Mouse (Mus musculus): ENCODE measurements around the gene Jam2. TPM values are rescaled to one million over a fixed set of nuclear protein-coding genes. Genes with fewer than 3 reads are reported as not detected.

Gene Jam2
- 0.17 TPM in 1 of 2 replicates, not detected in the other for total RNA-seq (2015)
- total RNA-seq (2017), result 0.88 TPM in 1 of 2 replicates, not detected in the other

- peak; percentile 67 for ATAC-seq (replicated peaks; ENCODE audit: poor library complexity)
These were observed at the start of gene Jam2 for GRCm38 (mm10) chr16:84774003-84774703. Gene Jam2 (plus strand): TSS chr16:84774123.

DNA sequence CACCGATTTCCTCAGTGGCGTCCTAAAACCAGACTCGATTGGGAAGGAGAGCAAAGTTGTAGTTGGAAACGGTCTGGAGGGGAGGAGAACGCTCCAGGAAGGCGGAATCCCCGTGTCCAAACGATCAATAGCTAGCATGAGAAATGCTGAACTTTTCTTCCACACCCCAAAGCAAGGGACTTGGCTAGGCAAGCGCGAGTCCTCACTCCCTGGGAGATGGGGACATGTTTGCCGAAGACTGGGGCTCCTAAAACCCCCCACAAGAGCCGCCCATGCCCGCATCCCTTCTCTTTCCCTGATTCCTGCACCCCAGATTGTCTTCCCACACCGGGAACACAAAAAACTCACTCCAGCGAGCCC is 39.1 kb upstream of the Jam2 start:
- peak; percentile 19 for ATAC-seq (replicated peaks; ENCODE audit: poor library complexity)

DNA sequence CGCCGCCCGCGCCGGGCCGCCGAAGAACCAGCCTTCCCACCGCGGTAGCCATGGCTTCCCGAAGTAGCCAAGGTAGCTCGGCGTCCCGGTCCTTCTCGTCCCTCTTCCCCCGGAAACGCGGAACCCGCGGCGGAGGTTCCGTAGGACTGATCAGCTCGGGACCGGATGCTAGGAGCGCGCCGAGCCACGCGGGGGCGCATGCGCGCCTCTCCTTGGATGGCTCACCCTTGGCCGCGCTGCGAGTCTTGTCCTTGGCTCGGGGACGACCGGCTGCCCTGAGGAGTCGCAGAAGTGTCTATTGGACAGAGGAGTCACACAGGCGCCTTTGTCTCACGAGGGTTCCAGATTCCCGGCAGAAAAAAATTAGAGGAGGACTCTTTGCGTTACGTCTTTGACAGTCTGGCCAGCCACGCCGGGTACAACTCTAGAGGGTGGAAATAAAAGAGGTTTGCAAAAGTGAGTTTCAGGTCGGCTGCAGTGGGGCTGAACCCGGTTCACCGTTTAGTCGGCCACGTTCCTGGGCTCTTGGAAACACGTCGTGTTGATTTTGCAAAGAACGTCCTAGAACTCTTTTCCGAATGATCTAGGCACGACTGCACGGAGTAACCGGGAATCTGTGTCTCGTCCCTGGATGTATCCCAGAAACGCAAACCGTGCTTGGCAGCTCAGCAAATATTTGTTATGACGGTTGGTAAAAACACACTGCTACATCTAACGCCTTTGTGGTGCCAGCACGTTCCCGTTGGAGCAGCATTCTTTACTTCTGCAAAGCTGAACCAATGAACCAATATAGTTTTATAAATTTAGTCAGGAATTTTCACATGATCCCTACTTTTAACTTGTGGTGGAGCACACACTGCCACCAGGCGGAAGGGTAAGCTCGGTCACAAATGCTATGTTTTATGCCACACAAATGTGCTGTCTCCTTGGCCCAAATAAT is 38.5 kb upstream of the Jam2 start, which contains the start of gene Mrpl39:
Mrpl39 (minus strand) TSS at position 577 of the 940 bp plus-strand sequence.
- ATAC-seq (replicated peaks; ENCODE audit: poor library complexity), result peak; percentile 92

- peak; percentile 22; the same call in 1 of the 2 replicates for ATAC-seq (replicated peaks; ENCODE audit: poor library complexity)
These were observed 36.6 kb upstream of the Jam2 start for GRCm38 (mm10) chr16:84737358-84737757.

DNA sequence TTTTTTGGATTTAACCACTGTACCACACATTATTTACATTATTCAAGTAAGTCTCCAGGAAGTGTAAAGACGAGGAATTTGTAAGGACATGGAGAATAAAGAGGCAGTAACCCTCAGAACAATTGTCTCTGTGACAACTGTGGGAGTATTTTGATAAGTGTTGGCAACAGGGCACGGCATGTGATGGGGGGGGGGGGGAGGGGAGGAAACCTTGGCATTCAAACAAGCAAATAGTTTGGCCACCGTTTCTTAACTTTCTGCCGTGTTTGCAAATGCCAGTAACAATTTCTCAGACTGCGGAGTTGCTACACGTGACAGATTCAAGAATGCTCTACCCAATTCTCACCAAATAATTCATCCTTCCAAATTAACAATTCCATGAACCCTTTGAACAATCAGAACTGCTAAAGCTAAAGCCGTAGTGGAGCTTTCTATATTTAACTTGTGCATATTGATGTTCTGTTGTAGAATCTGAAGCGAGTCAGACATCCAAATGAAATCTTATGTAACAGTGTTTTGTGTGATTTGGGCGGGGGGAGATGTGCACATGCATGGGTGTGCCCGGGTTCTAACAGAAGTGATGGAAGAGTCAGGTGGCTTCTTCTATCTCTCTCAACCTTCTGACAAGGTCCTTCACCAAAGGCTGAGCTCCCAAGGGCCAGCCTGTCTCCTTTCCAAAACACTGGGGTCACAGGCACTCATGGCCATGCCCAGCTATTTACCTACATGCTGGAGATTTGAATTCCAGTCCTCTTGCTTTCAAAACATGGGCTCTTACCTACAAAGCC is 29.0 kb upstream of the Jam2 start:
- ATAC-seq (replicated peaks; ENCODE audit: poor library complexity), result no peak

GRCm38 (mm10) chr16:84745721-84746306 is 28.1 kb upstream of the Jam2 start:
- ATAC-seq (replicated peaks; ENCODE audit: poor library complexity), result no peak

GRCm38 (mm10) chr16:84767956-84768355 is 6.0 kb upstream of the Jam2 start:
- no peak for ATAC-seq (replicated peaks; ENCODE audit: poor library complexity)

GRCm38 (mm10) chr16:84769182-84769581 is 4.7 kb upstream of the Jam2 start:
- no peak for ATAC-seq (replicated peaks; ENCODE audit: poor library complexity)

GRCm38 (mm10) chr16:84769619-84770464 is 4.1 kb upstream of the Jam2 start:
- no peak for ATAC-seq (replicated peaks; ENCODE audit: poor library complexity)

GRCm38 (mm10) chr16:84770891-84771290 is 3.0 kb upstream of the Jam2 start:
- ATAC-seq (replicated peaks; ENCODE audit: poor library complexity), result no peak

DNA sequence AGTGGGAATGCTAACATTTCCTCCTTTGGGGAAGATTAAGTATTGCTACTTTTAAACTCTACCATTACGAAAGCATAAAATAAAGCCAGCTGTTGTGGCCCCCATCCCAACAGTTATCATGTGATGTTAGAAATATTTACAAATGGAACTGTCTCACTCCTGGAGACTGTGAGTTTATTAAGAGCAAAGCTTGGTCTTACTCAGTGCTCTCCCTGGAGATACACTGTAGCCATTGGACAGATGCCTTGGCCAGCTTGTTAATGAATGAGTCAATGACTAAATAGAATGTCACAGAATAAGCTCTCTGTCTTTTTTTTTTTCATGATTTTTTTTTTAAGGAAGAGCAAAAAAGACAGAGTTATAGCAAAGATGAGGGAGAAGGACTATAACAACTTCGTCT is 2.5 kb upstream of the Jam2 start:
- no peak for ATAC-seq (replicated peaks; ENCODE audit: poor library complexity)

DNA sequence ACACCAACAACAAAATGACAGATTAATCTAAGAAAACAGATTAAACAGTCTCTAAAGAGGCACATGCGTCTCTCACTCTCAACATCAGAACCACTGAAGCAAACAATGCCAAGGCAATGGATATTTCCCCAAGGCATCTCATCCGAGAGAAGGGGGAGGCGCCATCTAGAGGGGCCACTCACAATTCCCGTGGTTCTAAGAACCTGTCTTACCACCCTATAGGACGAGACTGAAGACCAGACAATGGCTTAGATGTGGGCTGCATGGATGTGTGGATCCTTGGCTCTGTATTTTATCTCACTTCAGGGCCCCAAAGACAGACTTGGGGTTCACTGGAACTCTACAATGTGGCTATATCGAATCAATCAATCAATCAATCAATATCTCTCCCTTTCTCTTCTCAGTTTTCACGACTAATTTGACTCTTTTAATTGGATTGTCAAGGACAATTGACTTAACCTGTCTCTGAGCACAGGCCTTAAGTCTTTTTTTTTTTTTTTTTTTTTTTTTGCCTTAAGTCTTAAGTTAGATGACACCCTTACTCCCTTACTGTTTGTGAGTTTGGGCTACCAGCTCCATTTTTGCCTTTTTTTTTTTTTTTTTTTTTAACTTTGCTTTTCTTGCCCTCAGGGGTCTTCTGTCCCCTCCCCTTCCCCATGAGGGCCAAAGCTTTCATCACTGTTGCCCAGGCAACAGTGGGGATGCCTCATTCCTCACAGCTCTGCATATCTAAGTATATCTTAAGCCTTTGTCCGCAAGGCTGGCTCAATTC is 1.2 kb upstream of the Jam2 start:
- no peak for ATAC-seq (replicated peaks; ENCODE audit: poor library complexity)

- no peak for ATAC-seq (replicated peaks; ENCODE audit: poor library complexity)
These were observed 558 bp upstream of the Jam2 start for GRCm38 (mm10) chr16:84773268-84773861.

GRCm38 (mm10) chr16:84774761-84775231 is 873 bp downstream of the Jam2 start:
- ATAC-seq (replicated peaks; ENCODE audit: poor library complexity), result peak; percentile 45

DNA sequence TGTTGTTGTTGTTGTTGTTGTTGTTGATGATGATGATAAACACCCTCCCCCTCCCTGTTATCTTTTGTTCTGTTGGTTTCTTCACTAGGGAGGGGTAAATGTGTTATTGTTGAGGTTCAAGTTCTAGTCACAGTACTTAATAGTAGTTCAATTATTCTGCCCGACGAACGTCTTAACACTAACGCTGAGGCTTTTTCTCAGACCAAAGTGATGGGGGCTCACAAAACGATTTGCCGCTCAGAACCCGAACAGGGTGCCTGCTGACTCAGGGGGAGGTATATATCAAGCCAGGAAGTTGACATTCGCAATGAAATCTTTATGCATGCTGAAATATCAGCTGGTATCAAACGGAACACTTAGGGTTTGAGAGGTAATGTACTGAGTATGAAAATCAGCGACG is 1.4 kb downstream of the Jam2 start:
- ATAC-seq (replicated peaks; ENCODE audit: poor library complexity), result no peak

DNA sequence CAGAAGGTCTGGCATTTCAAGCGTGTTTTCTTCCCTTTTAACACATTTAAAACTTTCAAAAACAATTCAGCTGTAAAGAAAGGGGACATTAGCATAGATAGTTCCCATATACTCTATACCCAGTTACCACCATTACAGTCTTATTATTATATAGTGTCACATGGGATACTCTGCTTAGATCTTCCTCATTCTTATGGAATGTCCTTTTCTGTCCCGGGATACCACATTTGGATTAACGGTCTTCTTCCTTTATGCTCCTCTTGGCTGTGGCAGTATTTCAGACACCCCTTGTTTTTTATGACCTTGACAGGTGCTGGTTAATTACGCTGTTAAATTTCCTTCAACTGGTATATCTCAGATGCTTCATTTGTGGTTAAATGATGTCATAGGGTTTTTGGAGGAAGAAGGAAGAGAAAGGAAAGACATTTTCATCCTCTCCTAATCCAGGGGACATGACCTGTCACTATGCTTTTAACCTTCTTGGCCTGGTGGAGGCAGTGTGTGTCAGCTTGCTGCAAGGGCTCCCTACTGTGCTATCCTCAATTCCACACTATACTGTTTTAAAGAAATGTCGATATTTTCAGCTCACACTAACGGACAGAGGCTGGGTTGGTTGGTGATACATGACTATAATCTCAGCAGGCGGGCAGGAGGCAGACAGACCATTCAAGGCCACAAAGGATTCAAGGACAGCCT is 2.3 kb downstream of the Jam2 start:
- peak; percentile 41 for ATAC-seq (replicated peaks; ENCODE audit: poor library complexity)

DNA sequence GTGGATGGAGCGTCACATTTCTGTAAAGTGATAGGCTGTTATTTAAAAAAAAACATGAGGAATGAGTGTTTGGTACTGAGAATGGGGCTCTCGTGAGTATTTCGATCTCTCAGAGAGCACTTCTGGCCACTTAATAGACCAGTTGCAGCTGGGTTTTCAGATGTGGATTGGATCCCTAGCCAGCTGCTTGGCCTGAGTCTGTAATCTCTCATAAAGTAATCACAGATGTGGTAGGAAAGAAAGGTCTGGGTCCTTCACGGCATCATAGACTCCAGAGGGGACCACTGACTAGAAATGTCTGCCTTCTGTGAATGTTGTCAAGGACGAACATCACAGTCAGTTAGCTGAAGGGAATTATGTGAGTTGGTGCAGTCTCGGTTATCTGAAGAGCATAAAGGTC is 4.5 kb downstream of the Jam2 start:
- no peak for ATAC-seq (replicated peaks; ENCODE audit: poor library complexity)
